Mouse (Mus musculus) heart, adult 10 weeks (tissue): Measurements from ENCODE around the gene Krt75. TPM values are rescaled to one million over a fixed set of nuclear protein-coding genes. Genes with fewer than 3 reads are reported as not detected.

Experiments used
- polyA plus RNA-seq: library from polyadenylated mRNA; stranded (reverse); fragments of 350-450 nt; fragmentation: Illumina TruSeq; extraction: RNeasy Lipid Tissue Mini Kit (QIAGEN cat#74804); gene quantifications from one replicate; pipeline ENCODE4 v1.2.3, GENCODE M21; 2014; ENCODE audit warnings: low read depth, low replicate concordance

The Krt75 gene
- not detected for polyA plus RNA-seq

GRCm38 (mm10) chr15:101573796-101574345 is at the start of gene Krt75:
TSS of gene Krt75 (minus strand) at chr15:101573904.

GRCm38 (mm10) chr15:101562850-101563249 is 10.9 kb downstream of the Krt75 start, which contains the start of gene Krt90:
TSS of gene Krt90 (minus strand) at chr15:101562950.

GRCm38 (mm10) chr15:101550567-101550966 is 23.1 kb downstream of the Krt75 start, which contains the start of gene Krt82:
TSS of gene Krt82 (minus strand) at chr15:101550667.

GRCm38 (mm10) chr15:101532720-101533119 is 41.0 kb downstream of the Krt75 start, which contains the start of gene Krt84:
TSS of gene Krt84 (minus strand) at chr15:101532820.

GRCm38 (mm10) chr15:101517161-101517560 is 56.5 kb downstream of the Krt75 start, which contains the start of gene Gm49425:
TSS of gene Gm49425 (minus strand) at chr15:101517261.

Other genes with a start within 250 kb of the Krt75 start
- gene Krt80, start 203.7 kb downstream of the Krt75 start, polyA plus RNA-seq: 1.9 TPM
- gene Krt7, start 162.9 kb downstream of the Krt75 start, polyA plus RNA-seq: 2.1 TPM
- gene Krt87, start 135.1 kb downstream of the Krt75 start, polyA plus RNA-seq: not detected
- not detected for gene Krt88, start 126.2 kb downstream of the Krt75 start, polyA plus RNA-seq
- not detected for gene Krt81, start 110.2 kb downstream of the Krt75 start, polyA plus RNA-seq
- not detected for gene Krt86, start 100.4 kb downstream of the Krt75 start, polyA plus RNA-seq
- gene Krt83, start 82.4 kb downstream of the Krt75 start, polyA plus RNA-seq: not detected
- not detected for gene Gm49425, start 56.6 kb downstream of the Krt75 start, polyA plus RNA-seq
- gene Krt84, start 41.1 kb downstream of the Krt75 start, polyA plus RNA-seq: not detected
- not detected for gene Krt82, start 23.2 kb downstream of the Krt75 start, polyA plus RNA-seq
- not detected for gene Krt90, start 11.0 kb downstream of the Krt75 start, polyA plus RNA-seq
- gene Gm5414, start 54.3 kb upstream of the Krt75 start, polyA plus RNA-seq: not detected
- not detected for gene Gm5478, start 73.5 kb upstream of the Krt75 start, polyA plus RNA-seq
- not detected for gene Krt6b, start 106.4 kb upstream of the Krt75 start, polyA plus RNA-seq
- gene Krt6a, start 120.4 kb upstream of the Krt75 start, polyA plus RNA-seq: not detected
- not detected for gene Krt5, start 139.0 kb upstream of the Krt75 start, polyA plus RNA-seq
- not detected for gene Krt71, start 169.2 kb upstream of the Krt75 start, polyA plus RNA-seq
- gene Krt72, start 212.6 kb upstream of the Krt75 start, polyA plus RNA-seq: not detected
- gene Krt73, start 228.4 kb upstream of the Krt75 start, polyA plus RNA-seq: not detected
- gene Krt2, start 244.3 kb upstream of the Krt75 start, polyA plus RNA-seq: not detected